Mouse (Mus musculus): ENCODE data around the gene Ikzf1.

Ikzf1 gene

DNA sequence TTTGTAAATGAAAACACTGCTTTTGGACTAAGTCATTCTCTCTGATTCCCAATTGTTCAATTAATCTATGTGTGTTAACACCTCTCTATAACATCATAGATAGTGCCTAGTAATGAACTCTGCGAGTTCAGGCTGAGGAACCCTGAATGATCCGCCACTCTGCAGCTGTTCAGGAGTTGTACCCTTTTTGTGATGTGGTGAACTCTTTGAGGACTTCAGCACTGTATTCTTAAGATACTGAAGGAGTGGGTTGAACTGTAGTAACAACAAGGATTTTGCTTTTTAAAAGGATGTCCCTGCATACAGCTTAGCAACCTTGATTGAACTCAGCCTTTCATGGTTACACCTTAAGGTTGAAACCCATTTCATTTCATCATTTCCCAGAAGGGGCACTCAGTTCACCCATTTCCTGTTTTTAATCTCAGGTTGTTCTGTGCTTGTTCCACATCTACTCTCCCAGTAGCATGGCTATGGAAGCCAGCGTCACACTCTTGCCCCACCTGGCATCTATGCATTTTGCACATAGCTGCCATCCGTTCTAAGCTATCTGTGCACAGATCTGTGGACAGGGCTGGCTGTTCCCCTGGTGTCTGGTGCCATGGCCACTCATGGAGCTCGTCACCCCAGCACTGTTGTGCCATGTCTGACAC is 41.2 kb downstream of the Ikzf1 start:
- TF ChIP-seq GATA4 (IDR thresholded peaks at IDR 0.05; ENCODE audit: insufficient replicate concordance, low read length): no peak

- no peak for TF ChIP-seq GATA4 (IDR thresholded peaks at IDR 0.05; ENCODE audit: insufficient replicate concordance, low read length)
Observed at GRCm38 (mm10) chr11:11726807-11727276, 42.0 kb downstream of the Ikzf1 start.

GRCm38 (mm10) chr11:11727936-11728556 is 43.2 kb downstream of the Ikzf1 start:
- no peak for TF ChIP-seq GATA4 (IDR thresholded peaks at IDR 0.05; ENCODE audit: insufficient replicate concordance, low read length)

DNA sequence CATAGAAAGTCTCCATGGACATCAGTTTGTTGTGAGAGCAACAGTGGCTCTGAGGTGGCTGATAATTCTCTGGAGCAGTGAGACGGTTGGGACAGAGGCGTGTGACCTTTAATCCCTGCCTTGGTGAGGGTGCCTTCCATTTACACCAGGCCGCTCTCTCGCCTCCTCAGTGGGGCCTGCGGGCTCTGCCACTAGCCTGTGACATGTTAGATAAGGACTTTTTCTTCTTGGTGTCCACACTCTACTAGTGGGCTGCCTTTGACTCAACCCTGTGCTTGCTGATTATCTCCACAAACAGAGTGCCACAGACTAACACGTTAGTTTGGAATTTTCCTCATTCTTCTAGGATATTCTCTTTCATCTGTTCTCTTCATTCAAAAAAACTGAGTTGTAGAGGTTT is 44.4 kb downstream of the Ikzf1 start:
- TF ChIP-seq GATA4 (IDR thresholded peaks at IDR 0.05; ENCODE audit: insufficient replicate concordance, low read length): no peak

DNA sequence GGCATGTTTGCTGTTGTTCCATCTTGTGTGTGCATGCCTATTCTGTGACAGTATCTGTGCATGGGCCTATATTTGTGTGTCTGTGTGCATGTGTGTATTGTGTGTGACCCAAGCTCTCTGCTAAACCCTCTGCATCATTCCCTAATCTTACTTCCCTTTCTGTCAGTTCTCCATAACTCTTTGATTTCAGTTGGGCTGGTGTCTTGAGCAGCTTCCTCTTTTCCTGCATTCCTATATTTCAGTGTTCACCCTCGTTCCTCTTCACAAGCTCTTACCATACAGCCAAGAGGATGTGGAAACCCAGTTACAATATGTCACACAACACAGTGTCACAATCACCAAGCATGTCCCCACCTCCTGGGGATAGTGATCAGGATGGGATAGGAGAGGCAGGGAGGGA is 45.3 kb downstream of the Ikzf1 start:
- TF ChIP-seq GATA4 (IDR thresholded peaks at IDR 0.05; ENCODE audit: insufficient replicate concordance, low read length): no peak

GRCm38 (mm10) chr11:11731727-11732126 is 46.9 kb downstream of the Ikzf1 start:
- no peak for TF ChIP-seq GATA4 (IDR thresholded peaks at IDR 0.05; ENCODE audit: insufficient replicate concordance, low read length)

- TF ChIP-seq GATA4 (IDR thresholded peaks at IDR 0.05; ENCODE audit: insufficient replicate concordance, low read length): no peak
Observed at GRCm38 (mm10) chr11:11732972-11733770, 48.4 kb downstream of the Ikzf1 start.

DNA sequence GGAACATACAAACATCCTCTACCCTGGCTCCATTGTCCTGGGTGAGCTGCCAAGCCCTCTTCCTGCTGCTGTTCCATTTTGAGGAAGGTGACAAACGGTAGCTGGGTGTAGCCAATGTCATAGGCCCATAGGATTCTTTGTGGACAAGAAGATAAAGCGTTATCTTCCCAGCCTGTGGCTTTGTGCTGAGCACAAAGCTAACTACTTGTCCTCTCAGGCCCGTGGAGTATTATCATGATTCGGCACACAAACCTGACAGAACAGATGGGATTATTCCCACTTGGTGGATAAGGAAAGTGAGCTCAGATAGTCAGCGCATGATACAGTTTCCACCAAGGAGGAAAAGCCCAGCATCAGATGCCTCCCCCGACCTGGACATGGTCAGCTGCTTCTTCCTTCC is 50.4 kb downstream of the Ikzf1 start:
- no peak for TF ChIP-seq GATA4 (IDR thresholded peaks at IDR 0.05; ENCODE audit: insufficient replicate concordance, low read length)

- TF ChIP-seq GATA4 (IDR thresholded peaks at IDR 0.05; ENCODE audit: insufficient replicate concordance, low read length): no peak
Observed at GRCm38 (mm10) chr11:11736948-11737347, 52.1 kb downstream of the Ikzf1 start.

GRCm38 (mm10) chr11:11737562-11737961 is 52.8 kb downstream of the Ikzf1 start:
- TF ChIP-seq GATA4 (IDR thresholded peaks at IDR 0.05; ENCODE audit: insufficient replicate concordance, low read length): no peak

DNA sequence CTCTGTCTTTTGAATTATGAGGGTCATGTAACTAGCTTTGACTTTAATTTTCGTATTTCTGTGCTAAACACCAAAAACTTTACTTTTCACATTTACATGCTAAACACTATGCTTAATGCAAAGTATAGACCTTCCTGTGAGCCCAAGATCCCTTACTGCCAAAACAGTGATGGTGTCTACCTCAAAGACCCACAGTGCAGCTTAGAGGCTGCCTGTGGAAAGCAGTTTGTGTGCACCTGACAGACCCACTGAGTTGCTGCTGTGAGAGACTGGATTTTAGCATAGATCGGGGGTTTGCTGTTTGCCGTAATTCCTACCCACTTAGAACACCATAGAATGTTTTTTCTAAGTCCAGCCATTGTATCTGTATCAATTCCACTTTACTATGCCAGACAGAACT is 54.3 kb downstream of the Ikzf1 start:
- no peak for TF ChIP-seq GATA4 (IDR thresholded peaks at IDR 0.05; ENCODE audit: insufficient replicate concordance, low read length)

GRCm38 (mm10) chr11:11740603-11741002 is 55.8 kb downstream of the Ikzf1 start:
- TF ChIP-seq GATA4 (IDR thresholded peaks at IDR 0.05; ENCODE audit: insufficient replicate concordance, low read length): no peak

DNA sequence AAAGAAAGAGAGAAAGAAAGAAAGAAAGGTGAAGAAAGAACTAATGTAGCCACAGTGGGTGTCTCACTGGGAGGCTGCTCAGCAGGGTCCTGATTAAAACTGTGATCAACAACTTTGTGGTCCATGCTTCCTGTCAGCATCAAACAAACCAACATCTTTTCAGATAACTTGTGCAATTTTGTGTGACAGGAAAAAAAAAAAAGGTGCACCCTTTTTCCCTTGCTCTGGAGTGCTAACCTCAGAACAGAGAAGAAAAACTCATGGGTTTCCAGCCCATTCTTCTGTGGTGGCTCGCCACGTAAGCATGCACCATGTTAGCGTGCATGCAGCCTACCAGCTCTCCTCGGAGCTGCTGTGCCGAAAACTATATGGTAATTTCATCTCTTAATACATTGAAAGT is 56.8 kb downstream of the Ikzf1 start:
- TF ChIP-seq GATA4 (IDR thresholded peaks at IDR 0.05; ENCODE audit: insufficient replicate concordance, low read length): no peak

GRCm38 (mm10) chr11:11742626-11743025 is 57.8 kb downstream of the Ikzf1 start:
- no peak for TF ChIP-seq GATA4 (IDR thresholded peaks at IDR 0.05; ENCODE audit: insufficient replicate concordance, low read length)

- TF ChIP-seq GATA4 (IDR thresholded peaks at IDR 0.05; ENCODE audit: insufficient replicate concordance, low read length): no peak
Observed at GRCm38 (mm10) chr11:11744222-11744621, 59.4 kb downstream of the Ikzf1 start.

DNA sequence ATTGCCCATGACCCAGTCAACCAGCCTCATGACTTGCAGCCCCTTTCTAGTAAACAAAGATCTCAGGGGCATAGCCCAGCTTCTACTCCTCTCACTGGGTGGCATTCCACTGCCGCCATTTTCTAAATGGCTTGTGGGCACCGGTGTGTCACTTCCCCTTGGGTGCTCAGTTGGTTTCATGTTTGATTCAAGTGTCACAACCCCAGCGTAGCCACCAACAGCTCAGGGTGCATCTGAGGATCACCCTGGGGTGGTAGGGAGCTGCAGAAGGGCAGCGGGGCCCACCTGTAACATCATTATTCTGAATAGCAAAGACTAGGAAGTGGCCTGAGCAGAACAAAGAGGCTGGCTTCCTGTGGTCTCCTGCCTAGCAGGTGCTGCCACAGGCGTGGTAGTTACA is 66.3 kb downstream of the Ikzf1 start:
- no peak for TF ChIP-seq GATA4 (IDR thresholded peaks at IDR 0.05; ENCODE audit: insufficient replicate concordance, low read length)
